ENCODE assay signal across 9 mouse cellular contexts in the genomic region with DNA sequence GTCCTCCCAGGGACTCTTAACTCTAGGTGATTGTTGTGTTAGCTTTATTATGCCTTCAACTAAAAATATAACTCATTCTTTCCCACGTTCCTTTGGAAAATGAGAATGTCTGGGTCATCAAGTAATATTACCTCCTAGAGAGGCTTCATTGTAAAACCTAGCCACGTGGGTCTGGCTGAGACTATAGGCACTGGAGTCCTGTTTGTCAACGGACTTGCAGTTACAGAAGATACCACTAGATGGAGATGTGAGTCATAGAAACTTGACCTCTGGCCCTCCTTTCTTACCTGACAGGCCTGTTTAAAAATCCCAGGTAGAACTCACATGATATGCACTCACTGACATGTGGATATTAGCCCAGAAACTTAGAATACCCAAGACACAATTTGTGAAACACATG.
A peak's percentile ranks its signal among the peaks of the same experiment; 100 is the strongest.
DNase-seq lines count a peak whose midpoint lies in the region; ATAC-seq lines count a peak whose summit lies in the region.
"Had no signal": no experiment of that assay in that cellular context is flagged by ENCODE, and none has a peak within 500 bp of the region (broad histone marks: within the 10 kb centered on the region; RNA-seq: fewer than 3 reads in every experiment).

No protein-coding gene starts in this region.

- no peak overlapping the region for H3K9ac ChIP-seq in hindbrain, embryonic 11.5 days (ENCODE audit: low read depth, low read length)
- H3K9ac ChIP-seq in hindbrain, embryonic 13.5 days: no peak overlapping the region
- H3K9ac ChIP-seq: limb, embryonic 15.5 days had no signal

- no peaks in the 10 kb centered on the region for H3K36me3 ChIP-seq in hindbrain, embryonic 11.5 days (ENCODE audit: control insufficient read depth, insufficient read depth, low read length)
- no peaks in the 10 kb centered on the region for H3K36me3 ChIP-seq in hindbrain, embryonic 13.5 days
- H3K36me3 ChIP-seq: limb, embryonic 15.5 days had no signal

- peak; percentile 49 for DNase-seq in hindbrain, embryonic 11.5 days (ENCODE audit: low spot score)
- DNase-seq in c-Kit-negative CD71-positive TER-119-positive erythroid progenitor cells, embryonic 14.5 days (ENCODE audit: low read depth, low spot score): peak; percentile 20
- DNase-seq in lung, postnatal 10 days: peak; percentile 35
- no peak for DNase-seq in ovary, postnatal 14 days (ENCODE audit: low spot score)
- no peak for DNase-seq in right cerebral cortex, postnatal 4 days
- DNase-seq in cerebellum, postnatal 36 days: no peak

- H3K4me3 ChIP-seq in hindbrain, embryonic 11.5 days (ENCODE audit: low read depth, low read length): no peak overlapping the region
- no peak overlapping the region for H3K4me3 ChIP-seq in hindbrain, embryonic 13.5 days
- H3K4me3 ChIP-seq: limb, embryonic 15.5 days had no signal

- no peaks in the 10 kb centered on the region for H3K27me3 ChIP-seq in hindbrain, embryonic 11.5 days (ENCODE audit: control insufficient read depth, insufficient read depth, low read length)
- H3K27me3 ChIP-seq in hindbrain, embryonic 13.5 days: no peaks in the 10 kb centered on the region
- H3K27me3 ChIP-seq: limb, embryonic 15.5 days had no signal

- H3K27ac ChIP-seq in hindbrain, embryonic 11.5 days (ENCODE audit: low read depth, low read length): no peak overlapping the region
- no peak overlapping the region for H3K27ac ChIP-seq in hindbrain, embryonic 13.5 days
- H3K27ac ChIP-seq: limb, embryonic 15.5 days had no signal

- H3K9me3 ChIP-seq in hindbrain, embryonic 11.5 days (ENCODE audit: control insufficient read depth, low read length): no peaks in the 10 kb centered on the region
- peaks cover 4% of the 10 kb centered on the region; the same call in 1 of the 2 replicates for H3K9me3 ChIP-seq in hindbrain, embryonic 13.5 days
- H3K9me3 ChIP-seq: limb, embryonic 15.5 days had no signal

- no peak for ATAC-seq in hindbrain, embryonic 11.5 days (ENCODE audit: low FRiP score)
- no peak for ATAC-seq in hindbrain, embryonic 13.5 days (ENCODE audit: low FRiP score)
- ATAC-seq in CD4-positive, CD25-positive, alpha-beta regulatory T cell, adult 4 months: peak; percentile 53

- WGBS in hindbrain, embryonic 11.5 days: 8% methylated on average over 3 of the region's 3 CpGs
- 9% methylated on average over 3 of the region's 3 CpGs for WGBS in hindbrain, embryonic 13.5 days

- no peaks in the 10 kb centered on the region for H3K4me1 ChIP-seq in hindbrain, embryonic 11.5 days (replicated peaks; ENCODE audit: control insufficient read depth, insufficient read depth, low read length)
- H3K4me1 ChIP-seq in hindbrain, embryonic 13.5 days (replicated peaks): no peaks in the 10 kb centered on the region

- H3K4me2 ChIP-seq in hindbrain, embryonic 11.5 days (replicated peaks; ENCODE audit: low read depth, low read length): no peak overlapping the region
- H3K4me2 ChIP-seq in hindbrain, embryonic 13.5 days: no peak overlapping the region
- H3K4me2 ChIP-seq: limb, embryonic 15.5 days had no signal

Comparison
In these comparisons a context has a peak if more than half of its experiments do, and no peak if none do; other contexts are left out.
1. DNase-seq: peak in hindbrain, embryonic 11.5 days (single experiment), c-Kit-negative CD71-positive TER-119-positive erythroid progenitor cells, embryonic 14.5 days (single experiment) and lung, postnatal 10 days (single experiment); none in ovary, postnatal 14 days (single experiment), right cerebral cortex, postnatal 4 days (single experiment) and cerebellum, postnatal 36 days (0 of 2).